Mouse (Mus musculus) naive thymus-derived CD4-positive, alpha-beta T cell, adult 2 months (primary cell): Measurements from ENCODE around the gene Sumo1.
"Not testable (repeated sequence)": the region's sequence is repeated elsewhere in the genome, so short reads cannot be mapped to it uniquely, and the experiment has no call there.

Experiments used
- DNase-seq: peaks from one replicate; pipeline ENCODE4 v3.0.0-alpha.2; 2011; ENCODE audit warnings: low read depth

Sumo1 gene

GRCm38 (mm10) chr1:59670641-59671168, at the start of gene Sumo1:
Gene Sumo1, minus strand, starts transcription at chr1:59670834.
- peak; percentile 88 for DNase-seq

GRCm38 (mm10) chr1:59719900-59720299, 49.3 kb upstream of the Sumo1 start:
- DNase-seq, result peak; percentile 58

GRCm38 (mm10) chr1:59701766-59702165, 31.1 kb upstream of the Sumo1 start:
- no peak for DNase-seq

- no peak for DNase-seq
Measured at GRCm38 (mm10) chr1:59698207-59698606, 27.6 kb upstream of the Sumo1 start.

GRCm38 (mm10) chr1:59697751-59698150, 27.1 kb upstream of the Sumo1 start:
- DNase-seq, result no peak

- no peak for DNase-seq
Measured at GRCm38 (mm10) chr1:59690467-59690866, 19.8 kb upstream of the Sumo1 start.

- DNase-seq, result no peak
Measured at GRCm38 (mm10) chr1:59687493-59687892, 16.9 kb upstream of the Sumo1 start.

- DNase-seq, result peak; percentile 95
Measured at GRCm38 (mm10) chr1:59684819-59685755, 14.5 kb upstream of the Sumo1 start, which contains the start of gene Nop58. Gene Nop58, plus strand, starts transcription at chr1:59684971.

- peak; percentile 40 for DNase-seq
Measured at GRCm38 (mm10) chr1:59683926-59684818, 13.5 kb upstream of the Sumo1 start.

GRCm38 (mm10) chr1:59673661-59674060, 3.0 kb upstream of the Sumo1 start:
- no peak for DNase-seq

- peak; percentile 67 for DNase-seq
Measured at GRCm38 (mm10) chr1:59669962-59670630, 538 bp downstream of the Sumo1 start.

- no peak for DNase-seq
Measured at GRCm38 (mm10) chr1:59668871-59669270, 1.8 kb downstream of the Sumo1 start.

GRCm38 (mm10) chr1:59663456-59664135, 7.0 kb downstream of the Sumo1 start:
- DNase-seq, result no peak

- DNase-seq, result no peak
Measured at GRCm38 (mm10) chr1:59656244-59657171, 14.1 kb downstream of the Sumo1 start.

- no peak for DNase-seq
Measured at GRCm38 (mm10) chr1:59653243-59653911, 17.3 kb downstream of the Sumo1 start.

- DNase-seq, result no peak
Measured at GRCm38 (mm10) chr1:59651201-59651819, 19.3 kb downstream of the Sumo1 start.

- not testable (repeated sequence) for DNase-seq
Measured at GRCm38 (mm10) chr1:59646502-59646901, 24.1 kb downstream of the Sumo1 start.

- no peak for DNase-seq
Measured at GRCm38 (mm10) chr1:59642488-59642887, 28.1 kb downstream of the Sumo1 start.

GRCm38 (mm10) chr1:59638371-59638770, 32.3 kb downstream of the Sumo1 start:
- DNase-seq, result no peak
